Mouse (Mus musculus): ENCODE measurements around the gene Metap1d. TPM values are rescaled to one million over a fixed set of nuclear protein-coding genes. Genes with fewer than 3 reads are reported as not detected.

Metap1d gene
- polyA plus RNA-seq, 1 experiment from 2014 or later = 43.1 TPM

- Histone ChIP-seq H3K4me3 (ENCODE audit: control insufficient read depth in 1 of 2, insufficient read depth in 1 of 2, low read depth in 1 of 2, low read length in 2 of 2) (no peak overlapping the region), H3K9ac (ENCODE audit: low read length) (no peak overlapping the region), H3K27ac (replicated peaks in 1 of 2; ENCODE audit: control insufficient read depth in 1 of 2, insufficient read depth in 1 of 2, low read depth in 2 of 2, low read length in 2 of 2) (no peak overlapping the region), H3K27me3 (ENCODE audit: control insufficient read depth, insufficient read depth, low read length) (peaks cover 97% of the 10 kb centered on the region), H3K36me3 (ENCODE audit: control insufficient read depth, insufficient read depth, low read length) (no peaks in the 10 kb centered on the region), H3K4me2 (ENCODE audit: low read length) (no peak overlapping the region), H3K4me1 (ENCODE audit: control insufficient read depth in 2 of 2, insufficient read depth in 2 of 2, low read length in 2 of 2) (peaks cover 3 to 14% of the 10 kb centered on the region in 2 experiments; a peak in 3 of 4 replicates), H3K9me3 (ENCODE audit: control insufficient read depth, low read length) (no peaks in the 10 kb centered on the region)
- ATAC-seq (ENCODE audit: insufficient number of reproducible peaks, insufficient read depth, low FRiP score, low read depth) = no peak
- WGBS = 3% methylated on average over 24 of the region's 24 CpGs
These were observed 74.4 kb downstream of the Metap1d start for GRCm38 (mm10) chr2:71527323-71528013.

GRCm38 (mm10) chr2:71528014-71528713 is 75.1 kb downstream of the Metap1d start, which contains the start of gene Dlx1:
TSS of gene Dlx1 (plus strand) at chr2:71528113.
- H3K9me3 ChIP-seq (ENCODE audit: control insufficient read depth, low read length) = no peaks in the 10 kb centered on the region
- under 1% methylated on average over 26 of the region's 26 CpGs for WGBS
- peaks cover 97% of the 10 kb centered on the region for H3K27me3 ChIP-seq (ENCODE audit: control insufficient read depth, insufficient read depth, low read length)
- peak within 1 kb of the TSS; percentile 95 for H3K4me2 ChIP-seq (ENCODE audit: low read length)
- H3K27ac ChIP-seq (replicated peaks in 1 of 2; ENCODE audit: control insufficient read depth in 1 of 2, insufficient read depth in 1 of 2, low read depth in 2 of 2, low read length in 2 of 2) = no peak within 1 kb of the TSS
- no peak within 1 kb of the TSS for H3K9ac ChIP-seq (ENCODE audit: low read length)
- no peaks in the 10 kb centered on the region for H3K36me3 ChIP-seq (ENCODE audit: control insufficient read depth, insufficient read depth, low read length)
- peak within 1 kb of the TSS; percentile 41 to 50; a peak in 3 of 4 replicates for H3K4me3 ChIP-seq (ENCODE audit: control insufficient read depth in 1 of 2, insufficient read depth in 1 of 2, low read depth in 1 of 2, low read length in 2 of 2)
- peaks cover 3 to 14% of the 10 kb centered on the region in 2 experiments; a peak in 3 of 4 replicates for H3K4me1 ChIP-seq (ENCODE audit: control insufficient read depth in 2 of 2, insufficient read depth in 2 of 2, low read length in 2 of 2)
- ATAC-seq (ENCODE audit: insufficient number of reproducible peaks, insufficient read depth, low FRiP score, low read depth) = no peak

GRCm38 (mm10) chr2:71528714-71529510 is 75.8 kb downstream of the Metap1d start:
- Histone ChIP-seq H3K27ac (replicated peaks in 1 of 2; ENCODE audit: control insufficient read depth in 1 of 2, insufficient read depth in 1 of 2, low read depth in 2 of 2, low read length in 2 of 2) (no peak overlapping the region), H3K4me2 (ENCODE audit: low read length) (peak overlapping the region; percentile 95), H3K9me3 (ENCODE audit: control insufficient read depth, low read length) (no peaks in the 10 kb centered on the region), H3K9ac (ENCODE audit: low read length) (peak overlapping the region; percentile 41; the same call in 1 of the 2 replicates), H3K27me3 (ENCODE audit: control insufficient read depth, insufficient read depth, low read length) (peaks cover 97% of the 10 kb centered on the region), H3K36me3 (ENCODE audit: control insufficient read depth, insufficient read depth, low read length) (no peaks in the 10 kb centered on the region), H3K4me1 (ENCODE audit: control insufficient read depth in 2 of 2, insufficient read depth in 2 of 2, low read length in 2 of 2) (peaks cover 3 to 14% of the 10 kb centered on the region in 2 experiments; a peak in 3 of 4 replicates), H3K4me3 (ENCODE audit: control insufficient read depth in 1 of 2, insufficient read depth in 1 of 2, low read depth in 1 of 2, low read length in 2 of 2) (peak overlapping the region; percentile 41 to 50)
- under 1% methylated on average over 51 of the region's 57 CpGs for WGBS
- peak; percentile 28; the same call in 1 of the 2 replicates for ATAC-seq (ENCODE audit: insufficient number of reproducible peaks, insufficient read depth, low FRiP score, low read depth)

GRCm38 (mm10) chr2:71529511-71530351 is 76.7 kb downstream of the Metap1d start:
- Histone ChIP-seq H3K9me3 (ENCODE audit: control insufficient read depth, low read length) (no peaks in the 10 kb centered on the region), H3K36me3 (ENCODE audit: control insufficient read depth, insufficient read depth, low read length) (no peaks in the 10 kb centered on the region), H3K27me3 (ENCODE audit: control insufficient read depth, insufficient read depth, low read length) (peaks cover 98% of the 10 kb centered on the region), H3K27ac (replicated peaks in 1 of 2; ENCODE audit: control insufficient read depth in 1 of 2, insufficient read depth in 1 of 2, low read depth in 2 of 2, low read length in 2 of 2) (no peak overlapping the region), H3K4me1 (ENCODE audit: control insufficient read depth in 2 of 2, insufficient read depth in 2 of 2, low read length in 2 of 2) (peaks cover 3 to 14% of the 10 kb centered on the region in 2 experiments; a peak in 3 of 4 replicates), H3K4me2 (ENCODE audit: low read length) (peak overlapping the region; percentile 95), H3K9ac (ENCODE audit: low read length) (no peak overlapping the region; the same call in 1 of the 2 replicates), H3K4me3 (ENCODE audit: control insufficient read depth in 1 of 2, insufficient read depth in 1 of 2, low read depth in 1 of 2, low read length in 2 of 2) (peak overlapping the region; percentile 41 to 50)
- under 1% methylated on average over 54 of the region's 60 CpGs for WGBS
- peak; percentile 81 for ATAC-seq (ENCODE audit: insufficient number of reproducible peaks, insufficient read depth, low FRiP score, low read depth)

GRCm38 (mm10) chr2:71530391-71531123 is 77.5 kb downstream of the Metap1d start:
- H3K27ac ChIP-seq (replicated peaks in 1 of 2; ENCODE audit: control insufficient read depth in 1 of 2, insufficient read depth in 1 of 2, low read depth in 2 of 2, low read length in 2 of 2) = no peak overlapping the region
- peak overlapping the region; percentile 95 for H3K4me2 ChIP-seq (ENCODE audit: low read length)
- H3K4me3 ChIP-seq (ENCODE audit: control insufficient read depth in 1 of 2, insufficient read depth in 1 of 2, low read depth in 1 of 2, low read length in 2 of 2) = peak overlapping the region in 1 of 2 experiments; percentile 50; a peak in 1 of 4 replicates
- no peaks in the 10 kb centered on the region for H3K36me3 ChIP-seq (ENCODE audit: control insufficient read depth, insufficient read depth, low read length)
- H3K9me3 ChIP-seq (ENCODE audit: control insufficient read depth, low read length) = no peaks in the 10 kb centered on the region
- H3K27me3 ChIP-seq (ENCODE audit: control insufficient read depth, insufficient read depth, low read length) = peaks cover 97% of the 10 kb centered on the region
- peaks cover 3 to 14% of the 10 kb centered on the region in 2 experiments; a peak in 3 of 4 replicates for H3K4me1 ChIP-seq (ENCODE audit: control insufficient read depth in 2 of 2, insufficient read depth in 2 of 2, low read length in 2 of 2)
- no peak overlapping the region for H3K9ac ChIP-seq (ENCODE audit: low read length)
- ATAC-seq (ENCODE audit: insufficient number of reproducible peaks, insufficient read depth, low FRiP score, low read depth) = no peak
- WGBS = 2% methylated on average over 34 of the region's 34 CpGs

- Histone ChIP-seq H3K9me3 (ENCODE audit: control insufficient read depth, low read length) (no peaks in the 10 kb centered on the region), H3K4me3 (ENCODE audit: control insufficient read depth in 1 of 2, insufficient read depth in 1 of 2, low read depth in 1 of 2, low read length in 2 of 2) (0 out of 4 replicates have a peak overlapping the region, but pooled peaks of 1 of the 2 experiments have one; percentile 8), H3K27me3 (ENCODE audit: control insufficient read depth, insufficient read depth, low read length) (peaks cover 95% of the 10 kb centered on the region), H3K4me1 (ENCODE audit: control insufficient read depth in 2 of 2, insufficient read depth in 2 of 2, low read length in 2 of 2) (peaks cover 3 to 14% of the 10 kb centered on the region in 2 experiments; a peak in 3 of 4 replicates), H3K27ac (replicated peaks in 1 of 2; ENCODE audit: control insufficient read depth in 1 of 2, insufficient read depth in 1 of 2, low read depth in 2 of 2, low read length in 2 of 2) (no peak overlapping the region), H3K9ac (ENCODE audit: low read length) (no peak overlapping the region), H3K4me2 (ENCODE audit: low read length) (no peak overlapping the region), H3K36me3 (ENCODE audit: control insufficient read depth, insufficient read depth, low read length) (no peaks in the 10 kb centered on the region)
- no peak for ATAC-seq (ENCODE audit: insufficient number of reproducible peaks, insufficient read depth, low FRiP score, low read depth)
- 4% methylated on average over 12 of the region's 12 CpGs for WGBS
These were observed 78.1 kb downstream of the Metap1d start for GRCm38 (mm10) chr2:71531124-71531590.

Data from heart, embryonic 14.5 days (tissue).